Comparison of ENCODE assay signal across 8 mouse cellular contexts in genomic region chr14:26579346-26580343, GRCm38 (mm10). TPM values are rescaled to one million over a fixed set of nuclear protein-coding genes. Genes with fewer than 3 reads are reported as not detected.
DNase-seq lines count a peak whose midpoint lies in the region; ATAC-seq and TF ChIP-seq lines count a peak whose summit lies in the region.

No protein-coding gene starts in this region.

- 0 out of 2 replicates have a peak, but pooled peaks cover 5% of the 10 kb centered on the region for H3K9me3 ChIP-seq in G1E (replicated peaks)
- H3K9me3 ChIP-seq in forebrain, postnatal 0 days (ENCODE audit: low read length) = no peaks in the 10 kb centered on the region
- no peaks in the 10 kb centered on the region for H3K9me3 ChIP-seq in lung, embryonic 16.5 days (ENCODE audit: control insufficient read depth, low read length)

- peak overlapping the region; percentile 58 for H3K4me2 ChIP-seq in forebrain, postnatal 0 days (ENCODE audit: low read depth)
- H3K4me2 ChIP-seq in lung, embryonic 16.5 days (ENCODE audit: low read depth, low read length) = peak overlapping the region; percentile 71

- 2% methylated on average over 75 of the region's 79 CpGs for WGBS in forebrain, postnatal 0 days
- under 1% methylated on average over 79 of the region's 79 CpGs for WGBS in lung, embryonic 16.5 days

- H3K27me3 ChIP-seq in G1E (ENCODE audit: insufficient read depth, low read length) = no peaks in the 10 kb centered on the region
- H3K27me3 ChIP-seq in forebrain, postnatal 0 days (ENCODE audit: insufficient read depth, low read length) = no peaks in the 10 kb centered on the region
- no peaks in the 10 kb centered on the region for H3K27me3 ChIP-seq in lung, embryonic 16.5 days (ENCODE audit: control insufficient read depth, insufficient read depth, low read depth, low read length)

- peak overlapping the region; percentile 91 for H3K4me3 ChIP-seq in G1E (ENCODE audit: low read depth, low read length)
- peak overlapping the region; percentile 65 for H3K4me3 ChIP-seq in forebrain, postnatal 0 days (ENCODE audit: low read depth, low read length)
- peak overlapping the region; percentile 94 for H3K4me3 ChIP-seq in lung, embryonic 16.5 days (ENCODE audit: low read length)

- peaks cover 44% of the 10 kb centered on the region for H3K4me1 ChIP-seq in G1E (ENCODE audit: insufficient read depth, low read depth, low read length)
- H3K4me1 ChIP-seq in forebrain, postnatal 0 days (ENCODE audit: insufficient read depth) = 0 out of 2 replicates have a peak, but pooled peaks cover 5% of the 10 kb centered on the region
- no peaks in the 10 kb centered on the region; the same call in 1 of the 2 replicates for H3K4me1 ChIP-seq in lung, embryonic 16.5 days (replicated peaks; ENCODE audit: control insufficient read depth, insufficient read depth, low read length)

- ATAC-seq in G1E (ENCODE audit: extremely low read depth, insufficient number of reproducible peaks, low FRiP score, poor library complexity, severe bottlenecking) = peak; percentile 75
- ATAC-seq in forebrain, postnatal 0 days = peak; percentile 97
- ATAC-seq in hematopoietic stem cell, adult 5-6 weeks (replicated peaks in 1 of 2; ENCODE audit: insufficient read depth in 1 of 2, low FRiP score in 2 of 2, low TSS enrichment in 1 of 2, low read depth in 1 of 2, poor library complexity in 2 of 2, severe bottlenecking in 2 of 2) = peak; percentile 90 to 92
- ATAC-seq in lung, embryonic 16.5 days (ENCODE audit: low read depth) = peak; percentile 97

- peak; percentile 83 for DNase-seq in G1E (ENCODE audit: low spot score)
- DNase-seq in cerebellum, adult 18-20 months = peak; percentile 92 to 94
- DNase-seq in forebrain, postnatal 0 days = peak; percentile 92
- DNase-seq in layer of hippocampus, adult 9-10 months (ENCODE audit: low spot score) = peak; percentile 40
- peak; percentile 72 for DNase-seq in ovary, postnatal 10 days (ENCODE audit: low spot score)
- peak; percentile 77 to 81 for DNase-seq in thymus, postnatal 10 days (ENCODE audit: low spot score in 2 of 2)

- H3K27ac ChIP-seq in forebrain, postnatal 0 days (ENCODE audit: low read depth, low read length) = peak overlapping the region; percentile 91
- H3K27ac ChIP-seq in lung, embryonic 16.5 days (ENCODE audit: low read length) = peak overlapping the region; percentile 99

- peak overlapping the region; percentile 97 for H3K9ac ChIP-seq in forebrain, postnatal 0 days
- H3K9ac ChIP-seq in lung, embryonic 16.5 days (ENCODE audit: low read length) = peak overlapping the region; percentile 100

- no peak for TF ChIP-seq CTCF in G1E (IDR thresholded peaks at IDR 0.05; ENCODE audit: low read depth, low read length)
- TF ChIP-seq CTCF in forebrain, postnatal 0 days (IDR thresholded peaks at IDR 0.05; ENCODE audit: low read depth) = no peak

- H3K36me3 ChIP-seq in G1E (replicated peaks) = peaks cover 16% of the 10 kb centered on the region
- no peaks in the 10 kb centered on the region for H3K36me3 ChIP-seq in forebrain, postnatal 0 days (ENCODE audit: insufficient read depth)
- H3K36me3 ChIP-seq in lung, embryonic 16.5 days (ENCODE audit: control insufficient read depth, insufficient read depth, low read length) = no peaks in the 10 kb centered on the region

RNA-seq across cellular contexts. Expression of gene Dennd6a, which starts 6.0 kb away (rescaled TPM):
- total RNA-seq in G1E (2014; fragmentation: Nextera tagmentation) (70.0 and 97.5 TPM in 2 replicates), G1E (2017) (48.1 and 51.6 TPM in 2 replicates)
- 11.0 and 11.2 TPM in 2 replicates for polyA plus RNA-seq in G1E (2012)
- 23.5 and 30.7 TPM in 2 replicates for total RNA-seq in forebrain, postnatal 0 days (2014; rRNA removed)
- polyA plus RNA-seq in forebrain, postnatal 0 days (2015; fragmentation: Nextera tagmentation; extraction: Ambion mirVana) = 6.8 and 11.9 TPM in 2 replicates
- total RNA-seq in hematopoietic stem cell, adult 5-6 weeks (2017) = 47.7 and 51.9 TPM in 2 replicates
- 26.4 and 27.2 TPM in 2 replicates for polyA plus RNA-seq in lung, embryonic 16.5 days (2015; fragmentation: Nextera tagmentation; extraction: Ambion mirVana)

RNA-seq across cellular contexts. Expression of gene Slmap, which starts 44.9 kb away (rescaled TPM):
- 159 and 171 TPM in 2 replicates for total RNA-seq in G1E (2014; fragmentation: Nextera tagmentation)
- total RNA-seq in G1E (2017) = 78.3 and 92.9 TPM in 2 replicates
- 58.4 and 69.9 TPM in 2 replicates for polyA plus RNA-seq in G1E (2012)
- 23.9 and 27.2 TPM in 2 replicates for total RNA-seq in forebrain, postnatal 0 days (2014; rRNA removed)
- 6.8 and 9.9 TPM in 2 replicates for polyA plus RNA-seq in forebrain, postnatal 0 days (2015; fragmentation: Nextera tagmentation; extraction: Ambion mirVana)
- 63.6 and 69.5 TPM in 2 replicates for total RNA-seq in hematopoietic stem cell, adult 5-6 weeks (2017)
- polyA plus RNA-seq in lung, embryonic 16.5 days (2015; fragmentation: Nextera tagmentation; extraction: Ambion mirVana) = 22.8 and 23.5 TPM in 2 replicates

RNA-seq across cellular contexts. Expression of gene Arf4, which starts 58.2 kb away (rescaled TPM):
- 454 and 572 TPM in 2 replicates for total RNA-seq in G1E (2014; fragmentation: Nextera tagmentation)
- 68.0 and 83.3 TPM in 2 replicates for total RNA-seq in G1E (2017)
- 205 and 234 TPM in 2 replicates for polyA plus RNA-seq in G1E (2012)
- 176 and 182 TPM in 2 replicates for total RNA-seq in forebrain, postnatal 0 days (2014; rRNA removed)
- polyA plus RNA-seq in forebrain, postnatal 0 days (2015; fragmentation: Nextera tagmentation; extraction: Ambion mirVana) = 521 and 540 TPM in 2 replicates
- 101 and 152 TPM in 2 replicates for total RNA-seq in hematopoietic stem cell, adult 5-6 weeks (2017)
- 555 and 584 TPM in 2 replicates for polyA plus RNA-seq in lung, embryonic 16.5 days (2015; fragmentation: Nextera tagmentation; extraction: Ambion mirVana)

Comparison
In these comparisons a context has a peak if more than half of its experiments do, and no peak if none do; other contexts are left out.
1. Peak in every context shown above with its lines: DNase-seq, ATAC-seq, H3K4me3 ChIP-seq and H3K27ac ChIP-seq.
2. DNase-seq: peak in every context shown above with its lines; median percentile 93 in cerebellum, adult 18-20 months; 92 in forebrain, postnatal 0 days; 83 in G1E; 79 in thymus, postnatal 10 days; 72 in ovary, postnatal 10 days; 40 in layer of hippocampus, adult 9-10 months.